Mouse (Mus musculus): ENCODE results near the gene Commd4.
"Not testable (repeated sequence)": the region's sequence is repeated elsewhere in the genome, so short reads cannot be mapped to it uniquely, and the experiment has no call there.

Commd4 gene

GRCm38 (mm10) chr9:57158013-57158470 lies at the start of gene Commd4:
Commd4 (minus strand) TSS chr9:57158331.
- peak; percentile 79 to 89 for DNase-seq (ENCODE audit: low spot score in 2 of 2)

GRCm38 (mm10) chr9:57206896-57207295 lies 48.8 kb upstream of the Commd4 start:
- DNase-seq (ENCODE audit: low spot score in 2 of 2) = no peak

GRCm38 (mm10) chr9:57203571-57203970 lies 45.4 kb upstream of the Commd4 start:
- not testable (repeated sequence) for DNase-seq (ENCODE audit: low spot score in 2 of 2)

- no peak for DNase-seq (ENCODE audit: low spot score in 2 of 2)
Measured at GRCm38 (mm10) chr9:57202981-57203380, 44.9 kb upstream of the Commd4 start.

GRCm38 (mm10) chr9:57197414-57197813 lies 39.3 kb upstream of the Commd4 start:
- no peak for DNase-seq (ENCODE audit: low spot score in 2 of 2)

GRCm38 (mm10) chr9:57196708-57197107 lies 38.6 kb upstream of the Commd4 start:
- DNase-seq (ENCODE audit: low spot score in 2 of 2) = no peak

- no peak for DNase-seq (ENCODE audit: low spot score in 2 of 2)
Measured at GRCm38 (mm10) chr9:57168411-57168810, 10.3 kb upstream of the Commd4 start.

- no peak for DNase-seq (ENCODE audit: low spot score in 2 of 2)
Measured at GRCm38 (mm10) chr9:57166173-57166572, 8.0 kb upstream of the Commd4 start.

GRCm38 (mm10) chr9:57163137-57163536 lies 5.0 kb upstream of the Commd4 start:
- DNase-seq (ENCODE audit: low spot score in 2 of 2) = no peak

- DNase-seq (ENCODE audit: low spot score in 2 of 2) = no peak
Measured at GRCm38 (mm10) chr9:57162496-57162895, 4.4 kb upstream of the Commd4 start.

- DNase-seq (ENCODE audit: low spot score in 2 of 2) = peak in 1 of 2 experiments; percentile 55
Measured at GRCm38 (mm10) chr9:57158506-57158905, 375 bp upstream of the Commd4 start.

- no peak for DNase-seq (ENCODE audit: low spot score in 2 of 2)
Measured at GRCm38 (mm10) chr9:57157499-57157898, 632 bp downstream of the Commd4 start.

GRCm38 (mm10) chr9:57156823-57157222 lies 1.3 kb downstream of the Commd4 start:
- DNase-seq (ENCODE audit: low spot score in 2 of 2) = peak in 1 of 2 experiments; percentile 54

- DNase-seq (ENCODE audit: low spot score in 2 of 2) = peak in 1 of 2 experiments; percentile 56
Measured at GRCm38 (mm10) chr9:57156383-57156782, 1.7 kb downstream of the Commd4 start.

- DNase-seq (ENCODE audit: low spot score in 2 of 2) = no peak
Measured at GRCm38 (mm10) chr9:57152331-57152730, 5.8 kb downstream of the Commd4 start.

- no peak for DNase-seq (ENCODE audit: low spot score in 2 of 2)
Measured at GRCm38 (mm10) chr9:57150192-57150591, 7.9 kb downstream of the Commd4 start.

- DNase-seq (ENCODE audit: low spot score in 2 of 2) = no peak
Measured at GRCm38 (mm10) chr9:57149021-57149420, 9.1 kb downstream of the Commd4 start.

- peak; percentile 67 to 83 for DNase-seq (ENCODE audit: low spot score in 2 of 2)
Measured at GRCm38 (mm10) chr9:57148144-57148878, 9.8 kb downstream of the Commd4 start, which contains the start of gene Neil1. Neil1 (minus strand) TSS chr9:57148305.

- DNase-seq (ENCODE audit: low spot score in 2 of 2) = peak in 1 of 2 experiments; percentile 58
Measured at GRCm38 (mm10) chr9:57147205-57148143, 10.7 kb downstream of the Commd4 start.

- peak in 1 of 2 experiments; percentile 61 for DNase-seq (ENCODE audit: low spot score in 2 of 2)
Measured at GRCm38 (mm10) chr9:57146451-57147066, 11.6 kb downstream of the Commd4 start.

- peak in 1 of 2 experiments; percentile 56 for DNase-seq (ENCODE audit: low spot score in 2 of 2)
Measured at GRCm38 (mm10) chr9:57144830-57145229, 13.3 kb downstream of the Commd4 start.

GRCm38 (mm10) chr9:57143212-57143611 lies 14.9 kb downstream of the Commd4 start:
- peak in 1 of 2 experiments; percentile 58 for DNase-seq (ENCODE audit: low spot score in 2 of 2)

Measured in spleen, postnatal 4 days (tissue).